Mouse (Mus musculus): ENCODE results near the gene Nrd1.

DNA sequence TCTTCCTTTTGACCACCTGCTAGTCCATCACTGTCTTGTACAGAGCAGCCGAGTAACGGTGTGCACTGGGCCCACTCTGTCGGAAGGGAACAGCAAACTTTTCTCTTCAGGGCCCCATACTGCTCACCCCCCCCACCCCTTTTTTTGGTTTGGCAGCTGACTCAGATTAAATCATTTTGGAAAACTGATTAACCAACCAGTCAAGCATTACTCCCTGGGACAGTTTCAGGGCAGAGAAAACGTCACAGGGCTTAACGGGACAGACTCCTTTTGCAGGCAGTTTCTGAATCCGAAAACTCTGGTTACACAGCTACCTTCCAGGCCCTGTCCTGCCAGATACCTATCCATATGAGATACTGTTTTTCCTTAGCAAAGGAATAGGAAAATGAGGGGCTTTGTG lies 64.5 kb downstream of the Nrd1 start:
- no peak for TF ChIP-seq CTCF (IDR thresholded peaks at IDR 0.05; ENCODE audit: borderline replicate concordance, control insufficient read depth, extremely low read depth, insufficient read depth, low read length, poor library complexity)
- no peak for TF ChIP-seq POLR2A (IDR thresholded peaks at IDR 0.05; ENCODE audit: control insufficient read depth, extremely low read depth, insufficient read depth, low read length, poor library complexity)

Data from thymus, adult 2 months (tissue).